Mouse (Mus musculus) Muller cell, postnatal 12 days (primary cell): ENCODE results near the gene Thsd7b.
"Not testable (repeated sequence)": the region's sequence is repeated elsewhere in the genome, so short reads cannot be mapped to it uniquely, and the experiment has no call there.

Experiments
- DNase-seq: peaks from one replicate; pipeline ENCODE4 v3.0.0-alpha.2; 2015; ENCODE audit errors: inconsistent ontology term

The Thsd7b gene

DNA sequence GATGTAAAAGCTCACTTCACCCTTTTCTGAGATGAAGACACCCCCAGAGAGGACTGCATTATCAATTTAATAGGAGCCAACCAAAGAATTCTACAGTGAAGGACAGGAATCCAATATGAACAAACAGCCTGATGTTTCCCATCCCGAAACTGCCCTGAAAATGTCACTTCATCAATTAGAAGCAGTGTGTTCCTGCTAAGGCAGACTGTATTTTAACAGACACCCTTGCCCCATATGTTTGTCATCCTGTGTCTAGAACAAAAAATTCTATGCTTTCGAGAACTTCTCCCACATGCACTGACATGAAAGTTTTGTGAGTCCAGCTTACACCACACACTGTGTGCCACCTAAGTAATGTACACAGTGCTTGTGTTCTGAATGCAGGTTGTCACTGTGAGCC, 812.8 kb downstream of the Thsd7b start:
- no peak for DNase-seq

DNA sequence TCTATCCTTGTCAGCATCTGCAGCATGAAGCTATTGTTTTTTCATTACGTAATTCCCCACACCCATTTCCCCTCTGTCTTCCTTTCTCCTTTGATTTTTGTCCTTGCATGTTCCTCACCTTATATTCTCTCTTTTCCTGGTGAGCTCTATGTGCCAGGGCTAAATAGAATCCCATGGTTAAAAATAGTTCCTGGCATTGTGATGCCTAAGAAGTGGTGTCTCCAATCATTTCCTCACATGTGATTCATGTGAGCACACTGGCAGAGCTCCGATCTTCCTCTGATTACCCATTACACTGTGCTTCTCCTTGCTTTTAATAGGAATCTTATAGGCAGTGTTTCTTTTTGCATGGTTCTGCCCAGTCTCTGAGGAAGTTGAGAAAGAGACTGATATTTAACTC, 826.1 kb downstream of the Thsd7b start:
- DNase-seq, result no peak

DNA sequence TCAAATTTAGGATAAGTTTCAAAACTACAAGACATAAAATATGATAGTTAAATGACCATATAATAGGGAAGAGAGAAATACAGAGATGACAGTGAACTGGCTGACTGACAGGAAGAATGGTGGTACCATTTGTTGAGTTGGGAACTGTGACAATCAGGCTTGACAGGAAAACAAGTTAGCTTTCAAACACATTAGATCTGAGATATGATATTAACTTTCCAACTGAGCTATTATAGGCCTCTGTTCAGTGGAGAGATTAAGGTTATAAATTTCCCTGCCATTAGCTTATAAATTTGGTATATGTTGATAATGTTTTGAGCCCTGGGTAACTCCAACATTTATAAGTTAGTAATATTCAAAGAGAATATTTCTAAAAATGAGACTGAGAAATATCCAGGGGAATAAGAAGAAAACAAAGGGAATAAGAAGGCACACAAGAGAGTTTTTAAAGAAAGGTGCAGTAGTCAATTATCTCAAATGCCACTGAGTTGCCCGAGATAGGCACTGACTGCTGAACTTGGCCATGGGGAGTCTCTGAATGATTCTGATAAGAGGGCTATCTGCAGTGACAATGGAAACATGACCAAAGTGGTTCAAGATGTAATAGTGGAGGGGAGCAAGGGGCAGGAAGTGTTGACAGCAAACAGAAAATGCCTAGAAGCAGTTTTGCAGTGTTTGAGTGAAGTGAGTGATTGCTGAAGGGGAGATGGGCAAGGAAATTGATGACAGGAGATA, 839.6 kb downstream of the Thsd7b start:
- DNase-seq, result no peak

DNA sequence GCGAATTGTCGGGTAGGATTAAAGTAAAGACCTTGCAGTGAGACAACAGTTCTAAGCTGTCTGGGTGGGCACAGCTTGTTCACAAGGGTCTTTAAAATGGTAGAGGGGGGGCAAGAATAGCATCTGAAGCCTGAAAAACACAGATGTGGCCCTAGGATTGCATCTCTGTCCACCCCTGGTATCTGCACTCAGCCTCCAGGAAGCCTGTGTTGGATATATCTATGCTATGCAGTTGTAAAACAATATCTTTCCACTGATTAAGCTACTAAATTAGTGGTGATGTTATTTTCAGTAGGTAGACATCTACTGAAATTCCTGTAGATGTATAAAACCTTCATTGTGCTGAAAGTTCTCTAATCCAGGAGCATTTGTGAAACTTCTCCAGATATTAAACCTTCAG, 840.4 kb downstream of the Thsd7b start:
- no peak for DNase-seq

DNA sequence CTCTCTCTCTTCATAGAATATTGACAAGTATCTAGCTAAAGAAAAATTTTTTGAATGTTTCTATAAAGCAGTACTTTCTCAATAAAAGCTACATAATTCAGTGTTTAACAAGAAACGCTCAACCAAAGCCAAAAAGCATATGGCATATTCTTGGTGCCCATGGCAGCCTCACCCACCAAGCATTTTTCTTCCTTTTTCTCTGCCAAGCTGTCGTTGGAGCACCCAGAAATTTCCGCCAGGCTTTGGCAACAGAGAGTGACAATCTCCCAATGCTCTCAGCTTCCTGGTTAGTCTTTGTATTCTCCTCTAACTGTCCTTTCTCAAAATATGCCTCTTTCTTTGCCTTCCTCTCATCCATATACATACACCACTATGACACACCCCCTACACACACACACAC, 857.8 kb downstream of the Thsd7b start:
- no peak for DNase-seq

DNA sequence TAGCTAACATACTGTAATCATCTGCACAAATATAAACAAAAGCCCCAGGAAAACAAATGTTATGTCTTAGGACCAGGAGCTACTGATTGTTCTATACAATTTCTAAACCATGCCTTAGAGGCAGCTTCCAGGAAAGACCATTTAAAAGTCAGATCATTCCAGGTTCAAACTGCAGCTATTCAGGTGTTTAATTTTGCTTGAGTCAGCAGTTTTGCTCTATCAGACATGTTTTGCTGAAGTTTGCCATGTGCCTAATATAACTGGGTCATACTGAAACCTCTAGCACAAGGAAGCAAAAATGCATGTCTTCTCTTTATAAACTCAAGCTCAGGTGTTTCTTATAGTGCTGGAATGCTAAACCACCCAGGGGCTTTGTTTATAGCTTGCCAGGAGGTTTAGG, 893.1 kb downstream of the Thsd7b start:
- DNase-seq, result peak; percentile 3

DNA sequence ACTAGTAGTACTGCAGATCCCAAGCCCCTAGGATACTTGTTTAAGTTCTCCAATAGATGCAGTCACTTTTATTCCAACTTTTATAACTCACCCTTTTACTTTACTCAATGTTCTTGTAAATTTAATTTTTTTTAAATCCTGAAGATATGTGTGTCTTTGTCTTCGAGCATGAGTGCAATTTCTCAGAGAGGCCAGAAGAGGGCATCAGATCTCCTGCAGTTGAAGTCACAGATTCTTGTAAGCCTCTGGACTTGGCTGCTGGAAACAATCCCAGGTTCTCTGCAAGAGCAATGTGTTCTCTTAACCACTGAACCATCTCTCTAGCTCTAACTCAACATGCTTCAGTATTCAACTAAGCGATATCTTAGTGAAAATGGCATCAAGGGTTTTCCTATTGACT, 894.2 kb downstream of the Thsd7b start:
- DNase-seq, result peak; percentile 21

DNA sequence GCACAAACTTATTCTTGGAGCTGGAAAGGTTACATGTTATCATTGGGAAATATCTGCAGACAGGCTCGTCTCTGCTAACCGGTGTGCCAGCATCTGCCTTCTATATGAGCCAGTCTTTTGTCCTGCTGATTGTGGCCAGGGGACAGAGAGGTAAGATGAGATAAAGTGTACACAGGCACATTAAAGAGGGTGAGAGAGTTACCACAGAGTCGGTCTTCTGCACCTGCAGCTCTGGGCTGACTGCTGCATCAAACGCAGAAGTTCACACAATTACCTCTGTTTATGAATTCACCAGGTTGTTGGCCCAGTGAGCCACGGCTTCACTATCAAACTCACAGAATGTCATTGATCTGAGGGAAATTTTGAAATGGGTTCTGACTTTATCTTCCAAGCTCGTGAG, 896.8 kb downstream of the Thsd7b start:
- no peak for DNase-seq

DNA sequence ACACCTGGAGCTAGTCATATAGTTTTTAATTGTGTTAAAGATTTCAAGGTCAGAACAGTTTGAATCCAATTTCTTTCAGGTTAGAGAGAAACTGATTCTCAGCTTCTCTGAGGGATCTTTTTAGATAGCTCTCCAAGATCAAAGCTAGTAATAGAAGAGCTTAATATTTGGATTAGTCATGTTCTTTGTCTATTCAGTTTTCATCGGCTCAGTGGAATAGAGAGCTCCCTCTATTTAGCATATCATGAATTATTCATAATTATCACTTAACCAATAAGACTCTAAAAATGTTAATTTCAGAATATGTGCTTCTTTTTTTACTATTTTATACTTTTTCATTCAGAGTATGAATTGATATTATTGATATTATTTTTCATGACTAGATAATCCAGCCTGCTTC, 897.2 kb downstream of the Thsd7b start:
- DNase-seq, result no peak

DNA sequence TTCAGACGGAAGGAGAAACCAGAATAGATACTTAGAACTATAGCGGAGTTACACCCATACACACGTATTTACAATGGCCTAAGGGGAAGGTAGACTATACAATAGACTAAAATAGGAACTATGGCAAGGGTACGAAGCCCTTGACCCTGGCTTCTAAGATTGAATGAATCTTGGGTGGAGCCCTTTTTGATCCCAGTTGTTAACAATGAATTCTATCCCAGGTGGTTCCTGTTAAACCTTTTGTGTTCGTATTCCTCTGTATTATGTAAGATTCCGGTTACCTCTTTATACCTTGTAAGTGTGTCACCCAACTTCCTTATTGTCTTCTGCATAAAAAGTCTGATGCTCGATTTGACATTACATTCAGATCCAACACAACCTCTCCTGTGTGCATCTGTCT, 913.7 kb downstream of the Thsd7b start:
- DNase-seq, result not testable (repeated sequence)

DNA sequence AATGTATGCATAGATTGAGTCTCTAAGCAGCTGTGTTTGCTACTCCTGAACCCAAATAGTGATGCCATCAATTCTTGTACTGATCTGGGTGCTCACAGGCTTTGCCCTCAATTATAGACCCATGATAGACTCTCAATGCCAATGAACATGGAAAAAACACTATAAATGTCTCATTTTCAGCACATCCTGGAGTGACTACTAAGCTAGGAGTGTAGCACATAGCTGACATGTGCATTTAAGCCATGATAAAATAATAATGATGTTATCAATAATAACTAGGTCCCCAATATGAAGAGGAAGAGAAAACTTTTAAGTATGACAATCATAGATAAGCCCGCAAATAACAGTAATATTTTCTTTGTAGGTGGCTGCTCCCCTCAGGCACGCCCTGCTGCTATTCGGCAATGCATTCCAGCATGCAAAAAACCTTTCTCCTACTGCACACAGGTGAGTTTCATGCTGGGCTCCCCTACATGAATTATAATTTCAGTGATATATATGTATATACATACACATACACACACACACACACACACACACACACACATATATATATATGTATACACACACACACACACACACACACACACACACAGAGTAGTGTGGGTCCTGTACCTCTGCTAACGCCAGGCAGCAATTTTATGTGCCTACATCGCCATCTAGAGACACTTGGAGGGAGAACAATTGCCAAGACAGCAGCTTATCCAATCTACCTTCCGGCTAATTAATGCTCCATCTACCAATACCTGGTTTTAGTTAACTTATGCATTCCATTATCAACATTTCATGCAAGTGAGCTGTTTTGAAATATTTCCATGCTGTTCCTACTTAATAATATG, 919.3 kb downstream of the Thsd7b start:
- peak; percentile 35 for DNase-seq

DNA sequence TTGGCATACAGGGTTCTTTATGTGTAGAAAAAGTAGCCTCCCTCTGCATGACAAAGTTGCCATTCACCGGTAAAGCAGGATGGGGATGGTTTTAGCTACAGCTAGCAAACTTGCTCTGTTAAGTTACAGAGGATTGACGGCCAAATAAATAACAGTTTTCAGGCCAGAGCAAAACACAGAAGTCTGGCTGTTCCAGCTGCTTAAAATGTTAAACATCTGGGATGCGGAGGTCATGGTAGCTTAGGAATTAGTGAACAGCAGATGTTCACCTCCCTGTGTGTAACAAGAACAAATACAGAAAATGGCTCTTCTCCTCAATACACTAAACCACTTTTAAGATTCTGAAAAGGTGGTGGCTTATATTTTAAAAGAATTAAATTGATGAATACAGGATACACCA, 944.3 kb downstream of the Thsd7b start:
- no peak for DNase-seq

DNA sequence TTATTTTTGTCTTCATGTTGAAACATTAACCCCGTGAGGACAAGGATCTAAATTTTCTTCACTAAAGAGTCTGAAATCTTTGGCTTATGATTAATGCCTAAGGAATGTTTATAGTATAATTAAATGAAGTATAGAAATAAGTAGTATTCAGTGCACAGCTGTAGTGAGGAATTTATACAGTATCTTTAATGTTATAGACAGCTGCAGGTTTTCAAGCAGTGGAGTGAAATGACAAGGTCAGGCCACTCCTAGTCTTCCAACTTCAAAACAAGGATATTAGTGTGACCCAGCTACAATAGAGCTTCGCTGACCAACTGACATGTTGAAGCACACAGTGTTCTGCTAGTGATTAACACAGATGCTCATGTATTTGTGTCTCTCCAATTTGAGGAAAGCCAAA, 949.8 kb downstream of the Thsd7b start:
- DNase-seq, result no peak

DNA sequence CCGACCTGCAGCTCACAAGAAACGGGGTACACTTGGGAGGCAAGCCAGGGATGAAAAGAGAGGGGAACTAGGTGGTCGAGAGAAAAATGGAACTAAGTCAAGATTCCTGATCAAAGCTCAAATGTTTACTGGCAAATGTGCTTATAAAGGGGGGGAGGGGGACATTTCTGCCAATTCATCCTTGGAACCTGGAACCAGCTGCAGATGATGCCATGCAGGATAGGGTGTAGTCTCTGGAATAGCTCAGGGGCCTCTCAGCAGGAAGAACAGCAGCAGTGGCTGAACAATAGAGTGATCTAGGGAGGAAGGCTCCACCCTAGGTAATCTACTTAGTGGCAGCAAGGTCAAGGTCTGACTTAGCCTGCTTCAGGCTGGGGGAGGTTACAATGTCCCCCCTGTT, 972.5 kb downstream of the Thsd7b start:
- no peak for DNase-seq

DNA sequence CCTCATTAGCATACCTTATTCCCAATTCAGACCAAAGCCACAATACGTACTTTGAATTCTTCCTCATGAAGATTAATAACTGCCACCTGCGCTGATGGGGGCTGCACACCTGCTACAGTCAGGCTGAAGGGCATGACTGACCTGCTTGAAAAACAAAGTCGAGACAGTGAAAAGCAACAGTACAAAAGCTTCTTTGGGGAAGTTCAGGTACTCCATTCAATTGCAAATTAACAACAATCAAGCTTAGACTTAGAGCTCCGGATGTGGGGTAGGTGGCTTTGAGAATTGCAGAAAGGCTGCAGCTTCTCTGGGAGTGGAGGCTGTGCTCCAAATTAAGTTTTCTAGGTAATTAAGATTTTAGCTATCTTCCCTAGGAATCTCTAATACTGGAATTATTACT, 973.2 kb downstream of the Thsd7b start:
- DNase-seq, result not testable (repeated sequence)

DNA sequence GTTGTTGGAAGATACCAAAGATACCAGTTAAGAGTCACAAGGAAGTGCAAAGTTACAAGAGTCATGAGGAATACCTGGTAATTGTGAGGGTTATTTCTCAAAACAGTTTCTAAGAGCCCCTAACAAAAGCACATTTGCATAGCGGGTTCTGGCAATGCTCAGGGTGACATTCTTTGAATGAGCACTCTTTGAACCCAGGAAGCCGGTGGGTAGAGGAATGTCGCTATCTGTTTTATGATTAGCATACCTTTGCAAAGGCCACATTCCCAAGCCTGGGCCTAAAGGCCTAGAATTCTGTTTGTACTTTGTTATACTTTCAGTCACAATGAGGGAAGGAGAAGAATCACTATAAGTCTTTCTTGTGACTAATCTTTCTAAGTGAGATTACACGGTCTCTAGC, 973.8 kb downstream of the Thsd7b start:
- DNase-seq, result not testable (repeated sequence)

DNA sequence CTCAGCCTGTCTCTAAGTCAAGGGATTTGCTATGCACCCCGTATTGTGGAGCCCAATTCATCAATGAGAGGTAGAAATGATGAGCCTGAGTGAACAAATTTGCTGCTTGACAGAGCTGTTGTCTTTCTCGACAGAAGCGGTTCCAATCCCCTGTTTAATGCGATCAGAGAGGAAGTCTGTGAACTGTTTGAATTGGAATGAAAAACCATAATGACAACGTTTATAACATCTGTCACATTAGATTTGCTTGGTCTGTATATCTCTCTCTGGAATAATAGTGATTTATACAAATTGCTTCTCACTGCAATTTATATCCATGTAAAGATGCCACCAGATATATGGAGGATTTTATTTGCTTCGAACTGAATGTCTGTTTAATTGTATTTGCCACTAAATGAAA, 988.9 kb downstream of the Thsd7b start:
- DNase-seq, result no peak
